Mouse (Mus musculus) left cerebral cortex, postnatal 36 days (tissue): ENCODE data around the gene Gprin1. TPM values are rescaled to one million over a fixed set of nuclear protein-coding genes. Genes with fewer than 3 reads are reported as not detected.

Experiments
- DNase-seq, 2 experiments: peaks; one replicate each; pipeline ENCODE4 v3.0.0; 2021 to 2022; ENCODE audit warnings: low spot score in 2 of 2, mixed read lengths in 1 of 2
- intact Hi-C: fragments of 180-260 bp; cut with DNase I; formaldehyde crosslinking; loops from one replicate; pipeline ENCODE4 v1.15.1; 2025
- total RNA-seq, 2 experiments: library from RNA; stranded (reverse); gene quantifications; 2 replicates each; pipeline ENCODE4 v1.2.3; 2021

Gprin1 gene
- total RNA-seq, 2 experiments from 2014 or later = 127 to 128 TPM

DNA sequence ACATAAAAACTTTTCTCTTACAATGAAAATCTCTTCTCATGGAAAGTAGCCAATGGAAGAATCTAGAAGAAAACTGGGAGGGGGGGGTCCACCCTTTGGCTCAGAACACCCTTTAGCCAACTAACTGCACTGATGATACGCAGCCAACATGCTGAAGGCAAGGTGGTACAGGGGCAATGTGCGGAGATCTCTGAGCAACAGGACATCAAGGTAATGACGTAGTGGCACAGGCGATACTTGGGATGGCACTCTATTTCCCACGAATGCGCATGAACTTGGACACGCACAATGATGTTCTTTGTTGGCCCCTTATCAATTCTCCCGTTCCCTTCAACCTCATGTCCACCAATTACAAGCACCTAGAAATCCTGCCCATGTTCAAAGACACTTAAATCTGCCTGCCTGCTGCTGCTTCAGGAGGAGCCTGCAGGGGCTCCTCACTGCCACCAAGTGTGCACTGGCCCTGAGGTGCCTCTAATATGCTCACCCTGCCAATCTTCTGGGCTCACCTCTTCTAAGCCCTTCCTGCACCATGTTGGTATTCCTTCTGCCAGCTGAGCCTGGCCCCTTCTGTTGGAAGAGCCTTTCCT, 59.4 kb downstream of the Gprin1 start:
- intact Hi-C loops = no loop called here
- DNase-seq = no peak

DNA sequence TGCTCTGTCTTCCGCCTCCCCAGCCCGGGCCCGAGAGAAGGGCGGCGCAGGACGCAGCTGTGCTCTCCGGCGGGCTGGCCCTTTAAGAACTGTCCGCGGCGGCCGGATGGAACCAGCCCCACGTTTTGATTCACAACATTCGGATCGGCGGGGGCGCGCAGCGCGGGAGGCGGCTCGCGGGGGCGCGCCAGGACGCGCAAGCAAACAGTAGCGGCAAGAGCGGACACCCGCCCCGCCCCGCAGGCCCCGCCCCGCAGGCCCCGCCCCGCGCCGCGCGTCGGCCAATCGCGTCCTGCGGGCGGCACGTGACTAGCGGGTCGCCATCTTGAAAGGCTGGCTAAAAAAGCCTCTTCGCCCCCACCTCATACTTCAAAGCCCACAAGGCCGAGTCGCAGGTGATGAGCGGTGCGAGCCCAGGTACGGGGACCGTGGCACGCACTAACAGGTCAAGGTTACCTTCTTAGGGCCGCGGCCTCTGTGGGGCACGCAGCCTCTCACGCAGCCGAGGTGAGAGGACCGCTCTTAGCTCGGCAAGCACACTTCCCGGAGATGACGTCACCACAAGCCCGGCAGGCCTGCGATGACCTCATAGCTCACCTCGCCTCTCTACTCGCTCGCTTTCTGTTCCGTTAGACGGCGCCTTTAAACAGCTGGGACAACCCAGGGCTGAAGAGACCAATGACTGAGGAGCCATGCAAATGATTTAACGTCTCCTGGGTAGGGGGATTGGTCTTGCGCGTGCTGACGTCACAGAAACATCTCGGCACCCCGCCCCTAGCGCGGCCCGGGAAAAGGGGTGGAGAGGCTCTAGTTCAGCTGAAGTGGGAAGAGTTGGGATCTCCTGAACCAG, 61.9 kb downstream of the Gprin1 start:
- intact Hi-C loops = no loop called here
- peak; percentile 96 to 97 for DNase-seq

DNA sequence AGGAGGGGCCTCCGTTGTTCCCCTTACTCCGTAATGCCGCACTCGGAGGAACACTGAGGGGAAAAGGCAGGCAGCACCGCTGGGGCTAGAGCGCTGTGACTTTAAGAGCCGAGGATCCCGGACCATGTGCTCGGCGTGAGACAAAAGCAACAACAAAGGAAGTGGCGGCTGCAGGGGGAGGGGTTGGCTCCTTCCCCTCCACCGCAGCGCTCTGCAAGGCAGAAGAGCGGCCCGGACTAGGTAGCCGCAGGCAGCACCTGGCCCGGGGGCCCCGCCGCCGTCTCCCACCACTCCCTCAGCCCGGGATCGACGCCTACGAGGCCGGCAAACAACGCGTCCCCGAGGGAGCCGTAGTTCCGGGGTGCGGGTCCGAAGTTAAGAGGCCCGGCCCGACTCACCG, 62.6 kb downstream of the Gprin1 start:
- intact Hi-C loops = no loop called here
- DNase-seq = peak; percentile 69 to 73

Other genes starting within 250 kb of the Gprin1 start
- 10 to 100 TPM; 13.0 to 17.8 TPM for gene Simc1, start 246.1 kb downstream of the Gprin1 start, total RNA-seq
- gene 4833439L19Rik, start 184.4 kb downstream of the Gprin1 start, total RNA-seq = 100 to 1,000 TPM; 135 to 140 TPM
- 10 to 100 TPM; 24.1 to 27.8 TPM for gene Arl10, start 174.9 kb downstream of the Gprin1 start, total RNA-seq
- 10 to 100 TPM; 21.7 to 27.3 TPM for gene Nop16, start 159.8 kb downstream of the Gprin1 start, total RNA-seq
- 100 to 1,000 TPM; 136 to 157 TPM for gene Higd2a, start 159.7 kb downstream of the Gprin1 start, total RNA-seq
- gene Cltb, start 138.5 kb downstream of the Gprin1 start, total RNA-seq = 100 to 1,000 TPM; 308 to 344 TPM
- gene Faf2, start 128.1 kb downstream of the Gprin1 start, total RNA-seq = 10 to 100 TPM; 46.1 to 63.6 TPM
- gene Rnf44, start 56.0 kb downstream of the Gprin1 start, total RNA-seq = 100 to 1,000 TPM; 160 to 179 TPM
- gene Cdhr2, start 48.4 kb downstream of the Gprin1 start, total RNA-seq = under 1 TPM; 0.27 TPM
- gene Sncb, start 16.7 kb upstream of the Gprin1 start, total RNA-seq = 1,000 to 10,000 TPM in 1 of 2 experiments, 100 to 1,000 TPM in 1; 882 to 1,002 TPM
- not detected for gene Eif4e1b, start 34.1 kb upstream of the Gprin1 start, total RNA-seq
- gene Tspan17, start 39.5 kb upstream of the Gprin1 start, total RNA-seq = 10 to 100 TPM; 76.5 to 86.1 TPM
- 100 to 1,000 TPM in 1 of 2 experiments, 10 to 100 TPM in 1; 96.3 to 101 TPM for gene Unc5a, start 199.5 kb upstream of the Gprin1 start, total RNA-seq